Mouse (Mus musculus) hindbrain, postnatal 0 days (tissue): Measurements from ENCODE around the gene Flywch2. TPM values are rescaled to one million over a fixed set of nuclear protein-coding genes. Genes with fewer than 3 reads are reported as not detected.

ENCODE experiments used
- ATAC-seq: fragments of 200-750 bp; cut with Nextera tagmentation; 2 replicates; pipeline ENCODE4 v1.8.0; 2017; ENCODE audit warnings: mild to moderate bottlenecking, moderate TSS enrichment, moderate library complexity
- DNase-seq: peaks from one replicate; pipeline ENCODE4 v3.0.0-alpha.2; 2015; ENCODE audit warnings: low spot score
- H3K27ac ChIP-seq: fragments of 300-500 bp; sonication (generic); 2 replicates; pipeline ENCODE4 v1.5.1; 2014; ENCODE audit warnings: mild to moderate bottlenecking
- H3K27me3 ChIP-seq: fragments of 300-500 bp; sonication (generic); 2 replicates; pipeline ENCODE4 v1.6.1; 2014; ENCODE audit warnings: low read length, mixed read lengths; ENCODE audit not compliant: insufficient read depth
- H3K36me3 ChIP-seq: fragments of 300-500 bp; sonication (generic); 2 replicates; pipeline ENCODE4 v1.6.1; 2014; ENCODE audit warnings: low read length, mixed read lengths; ENCODE audit not compliant: insufficient read depth
- H3K4me1 ChIP-seq: fragments of 300-500 bp; sonication (generic); 2 replicates; pipeline ENCODE4 v1.6.1; 2014; ENCODE audit warnings: antibody characterized with exemption, low read length, mixed read lengths; ENCODE audit not compliant: insufficient read depth
- H3K4me2 ChIP-seq: fragments of 300-500 bp; sonication (generic); 2 replicates; pipeline ENCODE4 v1.6.1; 2014; ENCODE audit warnings: low read depth, mild to moderate bottlenecking, low read length, moderate library complexity, mixed read lengths
- H3K4me3 ChIP-seq: fragments of 300-500 bp; sonication (generic); 2 replicates; pipeline ENCODE4 v1.5.1; 2014; ENCODE audit warnings: low read length
- H3K9ac ChIP-seq: fragments of 300-500 bp; sonication (generic); replicated peaks from 2 replicates; pipeline ENCODE4 v1.6.1; 2014; ENCODE audit warnings: mild to moderate bottlenecking, low read length, moderate library complexity, mixed read lengths
- H3K9me3 ChIP-seq: fragments of 300-500 bp; sonication (generic); 2 replicates; pipeline ENCODE4 v1.6.1; 2016; ENCODE audit warnings: low read length, mixed read lengths
- CTCF ChIP-seq: IDR thresholded peaks from 2 replicates; pipeline ENCODE4 v1.5.1; 2016; ENCODE audit warnings: antibody characterized with exemption, control low read depth, low read depth
- WGBS: fragments of 180-500 bp; shearing (Covaris S2); extraction: QIAGEN DNeasy Blood & Tissue Kit; methylation state at CpG from one replicate; pipeline ENCODE4 v1.1.7; 2014; 5-methylcytosine and 5-hydroxymethylcytosine counted together
- microRNA-seq, 2 experiments: library from miRNA; unstranded; fragments of <30 nt; microRNA quantifications; one replicate each; pipeline ENCODE4; 2016
- polyA plus RNA-seq: library from polyadenylated mRNA; unstranded; fragments of >200 nt; fragmentation: Nextera tagmentation; extraction: Ambion mirVana; gene quantifications from 2 replicates; pipeline ENCODE4 v1.2.1, GENCODE M21; 2015
- total RNA-seq: library from RNA; depleted of rRNA; stranded (reverse); fragments of >200 nt; gene quantifications from 2 replicates; pipeline ENCODE4 v1.2.3, GENCODE M21; 2014; rRNA removed

The Flywch2 gene
- total and polyA plus RNA-seq, 2 experiments from 2014 or later = 83.8 to 123 TPM

GRCm38 (mm10) chr17:23737493-23738445, 48.1 kb downstream of the Flywch2 start:
- ATAC-seq (no peak), DNase-seq (no peak)
- peaks cover 17% of the 10 kb centered on the region for H3K27me3 ChIP-seq
- no peaks in the 10 kb centered on the region for H3K9me3 ChIP-seq
- H3K27ac ChIP-seq = 0 out of 2 replicates have a peak overlapping the region, but pooled peaks have one; percentile 20
- TF ChIP-seq CTCF = peak; percentile 40; the same call in 1 of the 2 replicates
- peaks cover 20% of the 10 kb centered on the region; the same call in 1 of the 2 replicates for H3K36me3 ChIP-seq
- H3K4me1 ChIP-seq = peaks cover 27% of the 10 kb centered on the region
- H3K9ac ChIP-seq = 0 out of 2 replicates have a peak overlapping the region, but pooled peaks have one; percentile 77
- WGBS = 64% methylated on average over 15 of the region's 15 CpGs
- peak overlapping the region; percentile 74 for H3K4me2 ChIP-seq
- H3K4me3 ChIP-seq = peak overlapping the region; percentile 82

- H3K9ac ChIP-seq = no peak overlapping the region
- 40% methylated on average over 1 of the region's 1 CpGs for WGBS
- no peaks in the 10 kb centered on the region for H3K27me3 ChIP-seq
- no peak for ATAC-seq
- H3K4me2 ChIP-seq = no peak overlapping the region
- H3K9me3 ChIP-seq = no peaks in the 10 kb centered on the region
- no peak overlapping the region for H3K27ac ChIP-seq
- no peak for TF ChIP-seq CTCF
- H3K4me1 ChIP-seq = peaks cover 18% of the 10 kb centered on the region
- no peak overlapping the region for H3K4me3 ChIP-seq
- peak; percentile 59 for DNase-seq
- H3K36me3 ChIP-seq = peaks cover 20% of the 10 kb centered on the region; the same call in 1 of the 2 replicates
Measured at GRCm38 (mm10) chr17:23734341-23734740, 51.5 kb downstream of the Flywch2 start.

GRCm38 (mm10) chr17:23730441-23730840, 55.4 kb downstream of the Flywch2 start:
- Histone ChIP-seq H3K9ac (no peak overlapping the region), H3K36me3 (0 out of 2 replicates have a peak, but pooled peaks cover 5% of the 10 kb centered on the region), H3K4me2 (no peak overlapping the region), H3K27me3 (no peaks in the 10 kb centered on the region), H3K4me3 (no peak overlapping the region), H3K4me1 (0 out of 2 replicates have a peak, but pooled peaks cover 4% of the 10 kb centered on the region), H3K27ac (no peak overlapping the region), H3K9me3 (no peaks in the 10 kb centered on the region)
- ATAC-seq (no peak), DNase-seq (no peak)
- TF ChIP-seq CTCF = no peak
- 67% methylated on average over 1 of the region's 1 CpGs for WGBS

Small RNAs within 50 kb of the gene (microRNA-seq; reads per million reads assigned to microRNA genes)
- 0.88 to 1.4 reads per million in 2 experiments for gene Mir5125

Other genes starting within 250 kb of the Flywch2 start
- gene Zfp213, start 221.8 kb downstream of the Flywch2 start, total RNA-seq = 17.1 and 28.1 TPM in 2 replicates
- 9.4 and 10.3 TPM in 2 replicates for gene Zfp213, start 221.8 kb downstream of the Flywch2 start, polyA plus RNA-seq
- gene Zfp13, start 186.6 kb downstream of the Flywch2 start, total RNA-seq = 37.6 and 44.0 TPM in 2 replicates
- gene Zfp13, start 186.6 kb downstream of the Flywch2 start, polyA plus RNA-seq = 21.5 and 21.6 TPM in 2 replicates
- 0.10 TPM in 1 of 2 replicates, not detected in the other for gene Zscan10, start 185.2 kb downstream of the Flywch2 start, total RNA-seq
- 0.14 and 0.26 TPM in 2 replicates for gene Zscan10, start 185.2 kb downstream of the Flywch2 start, polyA plus RNA-seq
- 0.65 and 1.2 TPM in 2 replicates for gene Mmp25, start 140.8 kb downstream of the Flywch2 start, total RNA-seq
- gene Mmp25, start 140.8 kb downstream of the Flywch2 start, polyA plus RNA-seq = 1.2 and 1.3 TPM in 2 replicates
- not detected in 2 replicates for gene Bicdl2, start 125.6 kb downstream of the Flywch2 start, total RNA-seq
- 0.11 and 0.18 TPM in 2 replicates for gene Bicdl2, start 125.6 kb downstream of the Flywch2 start, polyA plus RNA-seq
- 107 and 126 TPM in 2 replicates for gene Hcfc1r1, start 112.5 kb downstream of the Flywch2 start, total RNA-seq
- gene Hcfc1r1, start 112.5 kb downstream of the Flywch2 start, polyA plus RNA-seq = 209 and 217 TPM in 2 replicates
- gene Thoc6, start 112.2 kb downstream of the Flywch2 start, total RNA-seq = 16.1 and 28.1 TPM in 2 replicates
- 28.4 and 29.1 TPM in 2 replicates for gene Thoc6, start 112.2 kb downstream of the Flywch2 start, polyA plus RNA-seq
- 5.5 and 8.7 TPM in 2 replicates for gene Tnfrsf12a, start 108.6 kb downstream of the Flywch2 start, total RNA-seq
- 7.3 and 7.7 TPM in 2 replicates for gene Tnfrsf12a, start 108.6 kb downstream of the Flywch2 start, polyA plus RNA-seq
- gene Cldn6, start 106.8 kb downstream of the Flywch2 start, total RNA-seq = 0.75 and 1.0 TPM in 2 replicates
- gene Cldn6, start 106.8 kb downstream of the Flywch2 start, polyA plus RNA-seq = 0.33 and 0.34 TPM in 2 replicates
- 1.0 and 1.9 TPM in 2 replicates for gene Cldn9, start 102.1 kb downstream of the Flywch2 start, total RNA-seq
- gene Cldn9, start 102.1 kb downstream of the Flywch2 start, polyA plus RNA-seq = 1.1 and 1.2 TPM in 2 replicates
- gene 1520401A03Rik, start 63.3 kb downstream of the Flywch2 start, total RNA-seq = not detected in 2 replicates
- 0.19 and 0.26 TPM in 2 replicates for gene 1520401A03Rik, start 63.3 kb downstream of the Flywch2 start, polyA plus RNA-seq
- 27.1 and 27.8 TPM in 2 replicates for gene Pkmyt1, start 59.7 kb downstream of the Flywch2 start, total RNA-seq
- 19.5 and 20.1 TPM in 2 replicates for gene Pkmyt1, start 59.7 kb downstream of the Flywch2 start, polyA plus RNA-seq
- gene Paqr4, start 45.2 kb downstream of the Flywch2 start, total RNA-seq = 102 and 120 TPM in 2 replicates
- 69.4 and 72.1 TPM in 2 replicates for gene Paqr4, start 45.2 kb downstream of the Flywch2 start, polyA plus RNA-seq
- 1.2 and 2.0 TPM in 2 replicates for gene Kremen2, start 40.2 kb downstream of the Flywch2 start, total RNA-seq
- gene Kremen2, start 40.2 kb downstream of the Flywch2 start, polyA plus RNA-seq = 1.1 and 1.4 TPM in 2 replicates
- gene Flywch1, start 14.5 kb downstream of the Flywch2 start, total RNA-seq = 230 and 258 TPM in 2 replicates
- gene Flywch1, start 14.5 kb downstream of the Flywch2 start, polyA plus RNA-seq = 165 and 183 TPM in 2 replicates
- 133 and 144 TPM in 2 replicates for gene Srrm2, start 4.5 kb upstream of the Flywch2 start, total RNA-seq
- 419 and 436 TPM in 2 replicates for gene Srrm2, start 4.5 kb upstream of the Flywch2 start, polyA plus RNA-seq
- gene Elob, start 43.1 kb upstream of the Flywch2 start, total RNA-seq = 755 and 1,410 TPM in 2 replicates
- gene Elob, start 43.1 kb upstream of the Flywch2 start, polyA plus RNA-seq = 1,482 and 1,504 TPM in 2 replicates
- not detected in 2 replicates for gene Prss33, start 50.0 kb upstream of the Flywch2 start, total RNA-seq
- gene Prss33, start 50.0 kb upstream of the Flywch2 start, polyA plus RNA-seq = not detected in 2 replicates
- not detected in 2 replicates for gene Prss32, start 57.8 kb upstream of the Flywch2 start, total RNA-seq
- gene Prss32, start 57.8 kb upstream of the Flywch2 start, polyA plus RNA-seq = 0.25 and 0.48 TPM in 2 replicates
- gene Prss41, start 58.1 kb upstream of the Flywch2 start, total RNA-seq = 0.37 TPM in 1 of 2 replicates, not detected in the other
- 0.90 and 1.3 TPM in 2 replicates for gene Prss41, start 58.1 kb upstream of the Flywch2 start, polyA plus RNA-seq
- gene Prss21, start 82.0 kb upstream of the Flywch2 start, total RNA-seq = not detected in 2 replicates
- gene Prss21, start 82.0 kb upstream of the Flywch2 start, polyA plus RNA-seq = not detected in 2 replicates
- gene Dcpp1, start 94.8 kb upstream of the Flywch2 start, total RNA-seq = not detected in 2 replicates
- not detected in 2 replicates for gene Dcpp1, start 94.8 kb upstream of the Flywch2 start, polyA plus RNA-seq
- gene Dcpp2, start 94.8 kb upstream of the Flywch2 start, total RNA-seq = not detected in 2 replicates
- gene Dcpp2, start 94.8 kb upstream of the Flywch2 start, polyA plus RNA-seq = not detected in 2 replicates
- gene Dcpp3, start 131.4 kb upstream of the Flywch2 start, total RNA-seq = not detected in 2 replicates
- gene Dcpp3, start 131.4 kb upstream of the Flywch2 start, polyA plus RNA-seq = not detected in 2 replicates
- gene Sbp, start 155.6 kb upstream of the Flywch2 start, total RNA-seq = not detected in 2 replicates
- gene Sbp, start 155.6 kb upstream of the Flywch2 start, polyA plus RNA-seq = not detected in 2 replicates
- 1.4 TPM in 1 of 2 replicates, not detected in the other for gene Sbpl, start 169.2 kb upstream of the Flywch2 start, total RNA-seq
- not detected in 2 replicates for gene Sbpl, start 169.2 kb upstream of the Flywch2 start, polyA plus RNA-seq
- gene Prss30, start 194.5 kb upstream of the Flywch2 start, total RNA-seq = not detected in 2 replicates
- gene Prss30, start 194.5 kb upstream of the Flywch2 start, polyA plus RNA-seq = not detected in 2 replicates
- 0.42 TPM in 1 of 2 replicates, not detected in the other for gene Prss22, start 212.0 kb upstream of the Flywch2 start, total RNA-seq
- gene Prss22, start 212.0 kb upstream of the Flywch2 start, polyA plus RNA-seq = not detected in 2 replicates